Mouse (Mus musculus): Measurements from ENCODE around the gene Rpl34. TPM values are rescaled to one million over a fixed set of nuclear protein-coding genes. Genes with fewer than 3 reads are reported as not detected.
A peak's percentile ranks its signal among the peaks of the same experiment; 100 is the strongest.

The Rpl34 gene
- total RNA-seq, 4 experiments from 2014 or later: 681 to 726 (median 704) TPM

DNA sequence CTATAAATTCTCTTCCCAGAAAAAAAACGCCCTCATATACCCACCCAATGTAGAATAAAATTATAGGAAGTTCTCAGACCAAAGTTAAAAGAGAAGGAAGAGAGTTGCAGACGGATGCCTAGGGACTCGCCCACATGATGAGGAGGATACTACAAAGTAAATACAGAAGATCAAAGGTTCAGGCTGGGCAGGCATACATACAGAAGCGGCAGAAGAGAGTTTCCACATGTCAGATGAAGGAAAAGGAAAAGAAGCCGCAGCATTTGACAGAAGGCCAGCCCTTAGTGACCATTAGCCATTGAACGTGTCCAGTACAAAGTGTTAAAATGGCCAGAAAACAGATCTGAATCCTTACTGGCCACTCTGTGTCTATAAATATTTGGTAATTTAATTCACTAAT lies 17.3 kb downstream of the Rpl34 start:
- DNase-seq: no peak

DNA sequence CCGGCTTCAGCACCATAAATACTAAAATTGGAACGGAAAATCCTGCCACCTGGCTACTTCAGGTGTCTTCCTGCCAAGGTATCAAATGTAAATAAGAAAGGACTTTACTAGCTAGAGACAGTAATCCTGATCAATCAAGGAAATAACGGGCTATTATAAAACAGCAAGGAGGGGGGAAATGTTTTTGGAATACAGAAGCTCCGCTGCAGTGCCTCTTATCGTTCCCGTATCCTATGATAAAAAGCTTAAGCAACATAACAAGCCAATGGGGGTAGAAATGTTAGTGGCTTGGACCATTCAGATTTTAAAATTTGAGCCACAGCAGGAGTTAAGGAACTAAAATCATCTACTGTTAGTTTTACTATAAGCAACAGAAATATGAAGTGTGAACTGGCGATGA lies 20.1 kb downstream of the Rpl34 start:
- no peak for DNase-seq

DNA sequence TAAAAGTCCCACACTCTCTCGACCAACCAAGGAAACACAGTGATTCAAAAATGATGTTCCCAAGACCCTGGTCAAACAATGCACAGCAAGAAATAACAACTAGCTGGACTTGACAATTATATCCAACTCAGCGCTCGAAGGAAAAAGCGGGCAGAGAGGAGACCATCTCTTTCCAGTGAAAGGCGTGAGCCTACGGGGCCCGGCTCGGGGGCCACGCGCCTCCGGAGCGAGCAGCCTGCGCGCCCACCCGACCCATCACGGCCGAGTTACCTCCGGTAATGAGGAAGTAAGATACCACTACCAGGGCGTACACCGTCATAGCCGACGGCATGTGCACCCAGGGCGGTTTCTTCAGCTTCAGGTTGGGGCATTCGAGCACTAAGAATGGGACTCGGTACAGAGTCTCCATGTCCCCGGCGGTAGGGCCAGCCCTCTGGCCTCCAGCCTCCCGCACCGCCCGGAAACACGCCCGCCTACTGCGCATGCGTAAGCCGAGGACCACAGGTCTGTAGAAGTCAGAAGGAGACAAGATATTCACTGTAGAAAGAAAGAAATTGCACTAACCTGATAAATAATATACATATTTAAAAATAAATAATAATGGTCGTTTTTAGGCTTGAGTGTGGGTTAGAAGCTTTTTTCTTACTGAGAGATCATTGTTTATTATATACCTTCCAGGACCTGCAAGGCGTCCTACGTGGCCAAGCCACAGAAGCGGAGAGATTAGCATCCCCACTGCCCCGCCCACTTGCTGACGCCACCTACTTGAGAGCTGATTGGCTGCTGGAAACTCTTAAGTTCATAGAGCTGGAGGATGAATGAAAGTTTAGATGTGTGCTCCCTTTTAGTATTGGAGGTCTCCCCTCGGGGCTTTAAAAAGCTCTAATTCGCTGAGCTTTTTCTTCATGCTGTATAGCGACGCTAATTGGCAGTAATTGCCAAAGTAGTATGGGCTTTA lies 21.0 kb downstream of the Rpl34 start, which contains the start of gene Ostc:
TSS of gene Ostc (minus strand) at position 478 of the 958 bp plus-strand sequence.
- peak; percentile 95 for DNase-seq

DNA sequence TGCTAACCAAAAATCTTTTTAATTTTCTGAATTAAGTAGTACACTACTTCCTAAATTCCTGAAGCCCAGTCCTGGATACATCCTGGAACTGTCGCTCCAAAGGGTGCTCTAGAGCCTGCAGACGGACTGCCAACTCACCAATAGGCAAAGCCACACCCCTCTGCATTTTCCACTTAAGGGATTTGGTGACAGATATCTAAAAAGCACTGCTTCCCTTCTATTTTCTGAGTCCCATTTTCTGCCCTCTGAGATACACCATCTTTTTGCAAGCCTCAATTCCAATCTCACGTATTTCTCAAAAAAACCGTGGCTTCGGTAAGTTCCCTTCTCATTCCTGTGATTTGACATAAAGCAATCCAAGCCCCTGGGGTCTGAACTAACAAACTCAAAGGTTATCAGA lies 21.7 kb downstream of the Rpl34 start:
- no peak for DNase-seq

DNA sequence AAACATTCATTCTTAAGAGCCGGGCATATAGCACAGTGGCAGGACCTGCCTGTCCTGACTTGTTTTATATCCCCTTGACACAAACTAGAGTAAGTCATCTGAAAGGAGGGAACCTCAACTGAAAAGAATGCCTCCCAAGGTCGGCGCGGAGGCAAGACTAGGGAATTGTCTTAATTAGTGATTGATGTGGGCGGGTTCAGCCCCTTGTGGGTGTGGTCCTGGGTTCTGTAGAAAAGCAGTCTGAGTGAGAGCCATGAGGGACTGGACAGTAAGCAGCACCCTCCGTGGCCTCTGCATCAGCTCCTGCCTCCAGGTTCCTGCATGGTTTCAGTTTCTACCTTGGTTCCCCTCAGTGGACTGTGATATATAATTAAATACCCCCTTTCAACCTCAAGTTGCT lies 27.9 kb downstream of the Rpl34 start:
- no peak for DNase-seq

DNA sequence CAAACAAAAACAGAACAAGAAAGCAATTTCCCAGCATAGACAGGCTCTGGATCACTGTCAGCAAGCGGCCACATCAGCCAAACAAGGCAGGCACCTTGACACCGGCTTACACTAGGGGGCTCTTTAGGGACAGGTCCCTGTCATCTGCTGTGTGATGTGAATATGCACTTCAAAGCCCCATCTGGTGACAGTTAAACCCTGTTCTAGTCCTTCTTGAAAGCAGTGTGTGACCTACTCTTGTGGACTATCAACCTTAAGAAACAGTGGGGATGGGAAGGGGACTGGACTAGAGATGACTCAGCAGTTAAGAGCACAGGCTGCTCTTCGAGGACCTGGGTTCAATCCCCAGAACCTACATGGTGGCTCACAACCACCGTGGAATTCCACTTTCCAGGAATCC lies 32.6 kb downstream of the Rpl34 start:
- DNase-seq: no peak

DNA sequence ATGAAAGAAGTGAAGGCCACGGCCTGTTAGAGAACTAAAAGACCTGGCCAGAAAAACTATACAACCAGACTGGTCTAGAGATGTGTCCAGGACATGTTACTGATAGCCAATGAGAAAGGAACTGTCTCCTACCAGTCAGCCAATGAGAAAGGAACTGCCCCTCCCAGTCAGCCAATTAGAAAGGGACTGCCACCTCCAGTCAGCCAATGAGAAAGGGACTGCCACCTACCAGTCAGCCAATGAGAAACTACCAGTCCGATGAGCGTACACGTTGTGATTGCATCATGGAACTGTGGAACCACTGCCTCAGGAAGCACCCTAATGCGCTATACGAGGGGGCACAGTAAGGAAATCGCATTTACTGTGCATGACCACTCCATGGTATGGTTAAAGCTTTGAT lies 35.5 kb downstream of the Rpl34 start:
- DNase-seq: no peak

DNA sequence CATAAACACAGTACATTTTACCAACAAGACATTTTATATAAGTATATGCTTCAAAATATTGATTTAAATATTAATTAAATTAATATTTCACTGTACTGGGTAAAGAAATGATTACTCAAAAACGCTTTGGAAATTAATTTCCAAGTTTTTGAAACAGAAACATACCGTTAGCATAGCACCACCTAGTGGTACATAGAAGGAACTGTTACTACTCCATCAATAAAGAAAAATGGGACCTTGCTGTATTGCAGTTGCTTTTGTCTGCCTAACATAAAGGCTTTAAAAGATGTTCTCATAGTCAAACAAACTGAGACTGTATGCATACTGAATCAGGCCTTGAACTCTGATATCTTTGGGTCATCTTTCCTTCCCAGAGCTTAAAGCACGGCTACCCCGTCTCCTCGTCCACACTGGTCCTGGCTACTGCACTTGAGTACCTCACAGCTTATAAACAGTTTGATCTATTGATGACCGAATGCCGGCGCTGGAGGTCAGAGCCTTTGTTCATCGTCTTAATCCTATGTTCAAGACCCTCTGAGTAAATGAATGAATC lies 36.1 kb downstream of the Rpl34 start:
- DNase-seq: no peak

DNA sequence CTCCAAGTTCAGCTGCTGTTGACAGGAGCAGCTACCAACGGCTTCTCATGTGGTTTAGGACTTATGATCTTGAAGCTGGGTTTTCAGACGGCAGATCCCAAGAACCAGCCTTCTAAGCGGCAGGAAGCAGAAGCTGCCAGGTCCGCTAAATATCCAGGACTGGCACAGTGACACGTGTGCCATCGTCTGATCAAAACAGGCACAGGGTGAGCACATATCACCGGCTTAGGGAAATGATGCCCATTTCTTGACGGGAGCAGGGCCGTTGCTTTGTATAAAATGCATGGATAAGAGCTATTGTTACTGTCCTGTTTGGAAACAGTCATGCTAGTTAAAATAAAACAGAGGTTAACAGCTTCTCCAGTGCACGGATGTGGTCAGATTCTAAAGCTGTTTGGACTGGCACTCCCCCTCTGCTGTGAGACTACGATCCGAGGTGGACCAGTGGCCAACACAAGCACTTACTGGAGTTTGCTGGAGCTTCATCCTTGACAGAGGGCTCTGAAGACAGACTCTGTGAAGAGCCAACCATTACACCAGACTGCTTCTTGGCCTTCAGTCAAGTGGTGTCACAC lies 38.5 kb downstream of the Rpl34 start:
- DNase-seq: no peak

DNA sequence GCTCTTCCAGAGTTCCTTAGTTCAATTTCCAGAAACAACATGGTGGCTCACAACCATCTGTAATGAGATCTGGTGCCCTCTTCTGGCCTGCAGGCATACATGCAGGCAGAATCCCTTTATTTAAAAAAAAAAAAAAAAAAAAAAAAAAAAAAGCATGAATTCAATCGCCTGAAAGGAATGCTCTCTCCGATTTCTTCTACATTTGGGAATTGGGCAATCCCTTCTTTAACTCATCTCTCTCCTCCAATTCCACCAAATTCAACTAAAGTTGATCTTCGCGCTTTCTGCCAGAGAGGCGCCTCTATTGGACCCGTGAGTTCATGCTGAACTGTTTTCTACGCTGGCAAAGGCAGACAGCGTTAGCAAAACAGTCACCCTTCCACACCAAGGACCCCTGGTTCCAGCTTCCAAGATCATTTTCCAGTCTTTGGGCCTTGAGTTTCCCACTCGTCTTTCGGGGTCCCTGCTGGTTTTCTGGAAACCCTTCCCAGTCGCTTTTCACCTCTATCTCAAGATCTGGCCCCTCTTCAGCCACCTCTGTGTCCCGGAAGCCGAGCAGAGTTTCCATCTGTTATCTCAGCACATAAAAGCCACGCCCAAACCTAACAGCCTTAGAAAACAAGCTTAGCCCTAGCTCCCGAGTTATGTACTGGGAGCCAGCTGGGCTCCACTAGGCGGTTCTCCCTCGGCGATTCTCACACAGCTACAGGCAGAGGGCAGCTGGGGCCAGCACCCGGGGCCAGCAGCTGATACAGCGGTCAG lies 39.2 kb downstream of the Rpl34 start:
- DNase-seq: no peak

DNA sequence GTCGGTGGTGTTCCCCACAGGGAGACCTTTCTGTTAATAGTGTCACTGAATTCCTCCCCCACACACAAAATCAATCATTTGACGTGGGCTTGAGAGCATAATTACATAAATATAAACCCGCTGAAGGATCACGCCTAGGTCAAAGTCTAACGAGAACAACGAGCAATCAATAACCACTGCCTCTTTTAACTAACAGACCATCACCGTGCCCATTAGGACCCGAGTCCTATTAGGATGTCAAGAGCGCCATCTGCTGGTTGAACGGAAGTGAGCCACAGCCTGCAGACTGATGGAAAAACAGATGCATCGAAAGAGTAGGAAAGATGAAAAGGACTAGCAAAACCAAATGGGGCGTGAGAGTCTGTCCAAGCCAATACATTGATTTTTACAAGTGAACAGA lies 40.6 kb downstream of the Rpl34 start:
- peak; percentile 50 for DNase-seq

DNA sequence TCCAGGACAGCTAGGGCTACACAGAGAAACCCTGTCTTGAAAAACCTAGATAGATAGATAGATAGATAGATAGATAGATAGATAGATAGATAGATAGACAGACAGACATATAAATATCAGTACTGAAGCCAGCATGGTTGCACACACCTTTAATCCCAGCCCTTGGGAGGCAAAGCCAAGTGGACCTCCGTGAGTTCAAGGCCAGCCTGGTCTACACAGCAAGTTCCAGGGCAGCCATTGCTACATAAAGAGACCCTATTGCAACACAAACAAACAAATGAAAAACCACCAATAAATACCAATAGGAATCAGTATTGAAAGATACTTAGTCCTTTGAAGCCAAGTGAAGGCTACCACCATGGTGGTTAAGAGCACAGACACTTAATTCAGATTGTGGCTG lies 43.1 kb downstream of the Rpl34 start:
- DNase-seq: no peak

DNA sequence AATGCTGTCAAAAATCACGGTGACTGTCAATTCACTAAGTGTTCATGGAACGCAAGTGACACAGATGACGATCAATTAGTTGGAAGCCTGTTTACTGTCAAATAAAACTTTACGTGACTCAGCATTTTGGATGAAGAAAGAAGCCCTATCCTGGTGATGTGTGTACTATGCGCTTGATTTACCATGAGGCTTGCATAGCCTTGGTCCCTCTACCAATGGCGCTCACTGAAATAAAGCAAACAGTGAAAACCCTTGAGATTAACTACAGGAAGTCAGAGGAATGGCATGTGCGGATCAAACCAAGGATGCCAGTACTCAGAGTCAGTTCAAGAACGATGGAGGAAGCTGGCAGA lies 45.2 kb downstream of the Rpl34 start:
- DNase-seq: no peak

DNA sequence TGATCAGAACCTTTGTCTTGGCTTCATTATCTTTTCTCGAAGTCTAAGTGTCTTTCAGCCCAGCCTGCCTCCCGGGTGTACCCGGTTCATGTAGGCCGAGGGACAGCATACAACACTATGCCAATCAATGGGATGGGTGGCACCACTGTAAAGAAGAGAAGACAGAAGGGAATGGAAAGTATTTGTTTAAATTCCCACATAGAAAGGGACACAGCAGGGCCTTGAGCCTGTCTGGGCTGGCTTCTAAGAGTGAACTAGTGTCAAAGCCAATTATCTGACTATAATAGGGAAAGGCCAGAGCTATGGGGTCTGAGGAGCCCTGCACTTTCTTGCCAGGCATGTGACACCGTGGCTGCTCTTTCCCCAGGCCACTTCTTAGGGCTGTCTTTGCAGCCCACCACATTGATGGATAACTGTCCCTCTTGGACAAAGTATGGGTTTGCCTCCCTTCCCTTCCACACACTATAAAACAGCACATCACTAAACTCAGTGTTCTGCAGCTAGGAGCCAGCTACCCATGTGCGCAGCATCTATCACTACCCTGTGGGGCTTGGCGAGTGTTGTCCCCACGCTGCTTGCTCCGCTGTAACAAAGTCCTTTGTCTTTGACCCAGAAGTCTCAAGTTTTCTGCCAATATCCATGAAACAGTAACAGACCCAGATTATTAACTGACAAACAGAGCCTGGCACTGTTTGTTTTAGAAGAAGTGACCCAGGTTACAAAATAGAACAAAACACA lies 45.8 kb downstream of the Rpl34 start:
- no peak for DNase-seq

DNA sequence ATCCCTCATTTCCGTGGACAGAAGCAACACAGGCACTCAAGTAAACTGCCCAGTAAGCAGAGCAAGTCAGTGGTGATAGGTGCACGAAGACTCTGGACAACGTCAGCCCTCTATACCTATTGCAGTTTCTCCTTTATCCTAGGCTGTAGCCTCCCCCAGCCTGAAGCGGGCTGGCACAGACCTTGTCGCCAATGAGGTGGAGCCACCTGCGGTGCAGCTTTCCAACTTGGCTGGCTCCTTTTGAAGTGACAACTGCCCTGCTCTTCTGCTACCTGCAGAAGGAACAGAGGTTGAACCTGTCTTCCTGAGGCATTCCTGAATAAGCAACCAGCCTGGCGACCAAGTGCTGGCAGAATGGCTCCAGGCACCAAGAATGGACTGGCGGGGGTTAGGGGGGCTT lies 46.4 kb downstream of the Rpl34 start:
- no peak for DNase-seq

DNA sequence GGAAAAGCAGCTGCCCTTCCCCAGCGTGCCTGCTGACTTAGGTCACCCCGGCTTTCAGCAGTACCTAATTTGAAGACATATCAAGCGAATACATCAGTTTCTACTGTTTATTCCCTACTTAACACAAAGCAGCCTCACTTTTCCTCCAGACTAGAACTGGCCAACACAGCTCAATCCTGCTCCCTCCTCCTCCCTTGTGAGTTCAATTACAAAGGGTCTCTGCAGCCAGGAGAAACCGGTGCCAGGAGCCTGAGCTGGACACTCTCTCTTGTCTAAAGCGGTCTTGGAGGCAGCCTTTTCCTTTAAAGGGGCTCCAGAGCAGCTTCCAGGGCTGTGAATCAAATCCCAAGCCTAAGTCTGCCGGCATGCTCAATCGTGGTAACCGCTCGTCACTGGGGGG lies 48.0 kb downstream of the Rpl34 start:
- no peak for DNase-seq

DNA sequence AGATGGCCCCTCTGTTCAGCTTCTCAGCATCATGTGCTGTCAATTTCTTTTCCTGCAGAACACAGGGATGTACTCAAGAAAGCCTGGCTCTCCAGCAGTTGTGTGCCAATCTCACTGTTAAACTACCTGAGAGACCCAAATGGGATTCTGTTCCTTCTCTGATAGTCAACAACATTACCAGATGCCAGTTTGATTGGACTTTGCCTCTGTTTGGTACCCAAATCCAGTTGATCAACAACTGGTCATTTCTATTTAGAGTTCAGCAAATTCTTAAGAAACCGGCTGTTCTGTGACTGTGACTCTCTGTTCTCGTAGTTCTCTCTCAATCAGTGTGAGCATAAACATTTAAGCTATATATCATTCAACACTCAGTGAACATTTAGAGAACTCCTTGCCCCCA lies 49.0 kb downstream of the Rpl34 start:
- DNase-seq: no peak

DNA sequence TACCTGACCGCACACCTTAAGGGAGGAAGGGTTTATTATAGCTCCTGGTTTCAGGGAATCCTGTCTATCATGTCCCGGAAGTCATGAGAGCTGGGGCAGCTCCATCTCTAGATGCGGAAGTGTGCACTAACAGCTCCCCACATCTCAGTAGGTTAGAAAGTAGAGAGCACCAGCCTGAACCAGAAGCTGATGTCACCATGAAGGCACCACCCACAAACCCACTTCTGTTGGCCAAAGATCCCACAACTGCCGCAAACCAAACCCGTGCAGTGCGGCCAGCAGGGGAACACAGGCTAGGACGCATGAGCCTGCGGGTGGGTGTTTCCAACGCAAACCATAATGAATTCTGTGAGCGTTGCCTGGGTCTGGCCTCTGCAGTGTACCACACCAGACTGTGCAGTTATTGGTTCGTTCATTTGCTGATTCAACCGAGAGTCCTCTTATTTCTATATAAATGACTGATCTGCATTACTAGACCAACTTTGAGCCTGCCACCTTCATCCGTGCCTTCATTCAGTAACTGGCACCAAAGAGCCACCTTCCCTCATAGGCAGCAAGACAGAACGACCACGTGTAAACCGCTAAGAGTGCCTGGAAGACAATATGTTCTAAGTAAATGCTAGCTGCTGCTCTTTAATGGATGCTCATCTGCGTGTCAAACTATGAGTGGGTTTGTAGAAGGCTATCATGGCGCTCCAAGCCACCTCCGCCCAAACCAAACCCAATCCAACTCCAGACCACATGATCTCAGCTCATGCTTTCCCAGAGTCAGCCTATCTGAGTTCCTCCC lies 52.3 kb downstream of the Rpl34 start:
- DNase-seq: no peak

Data from adrenal gland, adult 8-10 months (tissue).